Mouse (Mus musculus): ENCODE results near the gene Scn3b.

- no peak for TF ChIP-seq CTCF (conservative IDR thresholded peaks at IDR 0.05; ENCODE audit: insufficient read depth, insufficient read length, low read depth, low read length)
- no peak for TF ChIP-seq POLR2A (IDR thresholded peaks at IDR 0.05; ENCODE audit: low read depth, low read length)
Observed at GRCm38 (mm10) chr9:40324232-40324792, 55.3 kb downstream of the Scn3b start.

Data from kidney, adult 2 months (tissue).